Mouse (Mus musculus) MN1 (cell line): ENCODE data around the gene Acr.
A peak's percentile ranks its signal among the peaks of the same experiment; 100 is the strongest.

Source experiments
- DNase-seq: peaks from one replicate; pipeline ENCODE4 v3.0.0-alpha.2; 2016; ENCODE audit warnings: low spot score

Gene Acr

GRCm38 (mm10) chr15:89568114-89568513 is at the start of gene Acr:
Gene Acr (plus strand): TSS chr15:89568326.
- no peak for DNase-seq

- no peak for DNase-seq
These were observed 46.2 kb upstream of the Acr start for GRCm38 (mm10) chr15:89521951-89522350.

GRCm38 (mm10) chr15:89522566-89523282 is 45.4 kb upstream of the Acr start:
- DNase-seq, result no peak

- DNase-seq, result no peak
These were observed 44.8 kb upstream of the Acr start for GRCm38 (mm10) chr15:89523283-89523832.

GRCm38 (mm10) chr15:89524001-89524571 is 44.0 kb upstream of the Acr start:
- DNase-seq, result no peak

- DNase-seq, result no peak
These were observed 43.3 kb upstream of the Acr start for GRCm38 (mm10) chr15:89524611-89525415.

GRCm38 (mm10) chr15:89525464-89525863 is 42.7 kb upstream of the Acr start:
- DNase-seq, result no peak

- DNase-seq, result no peak
These were observed 42.2 kb upstream of the Acr start for GRCm38 (mm10) chr15:89525896-89526295.

- DNase-seq, result no peak
These were observed 41.3 kb upstream of the Acr start for GRCm38 (mm10) chr15:89526776-89527325.

GRCm38 (mm10) chr15:89527466-89527865 is 40.7 kb upstream of the Acr start:
- no peak for DNase-seq

- no peak for DNase-seq
These were observed 39.8 kb upstream of the Acr start for GRCm38 (mm10) chr15:89528201-89528850.

- no peak for DNase-seq
These were observed 39.2 kb upstream of the Acr start for GRCm38 (mm10) chr15:89528923-89529322.

- peak; percentile 52 for DNase-seq
These were observed 37.8 kb upstream of the Acr start for GRCm38 (mm10) chr15:89530336-89530735.

GRCm38 (mm10) chr15:89531399-89531798 is 36.7 kb upstream of the Acr start:
- no peak for DNase-seq

- peak; percentile 48 for DNase-seq
These were observed 35.9 kb upstream of the Acr start for GRCm38 (mm10) chr15:89532026-89532923.

GRCm38 (mm10) chr15:89532924-89533842 is 34.9 kb upstream of the Acr start:
- DNase-seq, result no peak

GRCm38 (mm10) chr15:89533843-89534207 is 34.3 kb upstream of the Acr start:
- DNase-seq, result no peak

- no peak for DNase-seq
These were observed 24.0 kb upstream of the Acr start for GRCm38 (mm10) chr15:89544171-89544570.

GRCm38 (mm10) chr15:89547321-89547720 is 20.8 kb upstream of the Acr start:
- no peak for DNase-seq
